ENCODE assay signal across 30 mouse cellular contexts in the genomic region with DNA sequence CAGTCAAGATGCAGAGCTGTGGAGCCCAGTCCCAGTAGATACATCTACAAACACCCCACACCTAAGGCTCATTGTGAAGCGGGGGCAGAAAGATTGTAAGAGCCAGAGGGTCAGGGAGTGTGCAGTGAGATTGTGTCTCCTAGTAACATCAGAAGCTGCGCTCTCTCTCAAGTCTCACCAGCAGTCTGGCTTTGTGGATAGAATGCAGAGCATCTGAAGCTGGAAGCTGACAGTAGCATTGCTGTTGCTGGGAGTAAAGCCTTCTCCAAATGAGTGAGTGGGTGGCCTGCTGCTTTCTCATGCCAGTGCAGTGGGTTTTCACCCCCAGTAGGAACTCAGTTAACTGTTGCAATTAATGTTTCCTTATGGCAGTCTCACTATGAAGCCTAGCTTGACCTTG. TPM values are rescaled to one million over a fixed set of nuclear protein-coding genes. Genes with fewer than 3 reads are reported as not detected.
DNase-seq lines count a peak whose midpoint lies in the region; ATAC-seq lines count a peak whose summit lies in the region.
"Had no signal": no experiment of that assay in that cellular context is flagged by ENCODE, and none has a peak within 500 bp of the region (broad histone marks: within the 10 kb centered on the region; RNA-seq: fewer than 3 reads in every experiment).

No protein-coding gene starts in this region.

- peaks cover 5% of the 10 kb centered on the region; the same call in 1 of the 2 replicates for H3K36me3 ChIP-seq in heart, embryonic 13.5 days
- peaks cover 8% of the 10 kb centered on the region; the same call in 1 of the 2 replicates for H3K36me3 ChIP-seq in hindbrain, embryonic 13.5 days
- peaks cover 10% of the 10 kb centered on the region; the same call in 1 of the 2 replicates for H3K36me3 ChIP-seq in hindbrain, embryonic 12.5 days

- H3K4me1 ChIP-seq in heart, embryonic 13.5 days = peaks cover 74% of the 10 kb centered on the region
- peaks cover 37% of the 10 kb centered on the region for H3K4me1 ChIP-seq in hindbrain, embryonic 13.5 days (replicated peaks)
- H3K4me1 ChIP-seq in hindbrain, embryonic 12.5 days = no peaks in the 10 kb centered on the region
- H3K4me1 ChIP-seq: limb, embryonic 10.5 days had no signal

- DNase-seq in frontal cortex, adult 2 months (ENCODE audit: extremely low spot score in 1 of 2, low spot score in 1 of 2) = no peak
- no peak for DNase-seq in heart, postnatal 25 days (ENCODE audit: low spot score)
- no peak for DNase-seq in lung, postnatal 36 days
- DNase-seq: adrenal gland, adult 2 months; adrenal gland, postnatal 36 days; cerebellum, adult 2 months; cerebellum, postnatal 14 days; gastrocnemius, postnatal 10 days; kidney, adult 9 months; kidney, postnatal 10 days; lung, adult 2 months; lung, postnatal 10 days; thymus, adult 2 months; thymus, postnatal 36 days had no signal

- intact Hi-C loops in heart, postnatal 25 days (cut with DNase I) = no loop called here

- ATAC-seq in frontal cortex, adult (ENCODE audit: low TSS enrichment) = peak; percentile 62
- no peak for ATAC-seq in heart, embryonic 13.5 days (ENCODE audit: extremely low read depth, insufficient number of reproducible peaks, low FRiP score, low TSS enrichment)
- ATAC-seq in hindbrain, embryonic 13.5 days (ENCODE audit: low FRiP score) = no peak
- no peak for ATAC-seq in hindbrain, embryonic 12.5 days (ENCODE audit: low FRiP score)
- ATAC-seq in megakaryocyte-erythroid progenitor cell, adult 5-6 weeks (replicated peaks; ENCODE audit: low FRiP score, low TSS enrichment, poor library complexity, severe bottlenecking) = peak; percentile 39; the same call in 1 of the 2 replicates
- ATAC-seq: activated CD4-positive, CD25-positive, alpha-beta regulatory T cell, adult 4 months; forebrain, embryonic 16.5 days; intestine, postnatal 0 days had no signal

- peak overlapping the region; percentile 70 for H3K27ac ChIP-seq in heart, embryonic 13.5 days (replicated peaks)
- peak overlapping the region; percentile 4; the same call in 1 of the 2 replicates for H3K27ac ChIP-seq in hindbrain, embryonic 13.5 days
- no peak overlapping the region for H3K27ac ChIP-seq in hindbrain, embryonic 12.5 days
- H3K27ac ChIP-seq: hindbrain, embryonic 14.5 days; limb, embryonic 10.5 days; limb, embryonic 15.5 days; liver, embryonic 14.5 days; neural tube, embryonic 13.5 days had no signal

- H3K9me3 ChIP-seq in heart, embryonic 13.5 days = no peaks in the 10 kb centered on the region
- H3K9me3 ChIP-seq in hindbrain, embryonic 13.5 days = no peaks in the 10 kb centered on the region
- H3K9me3 ChIP-seq in hindbrain, embryonic 12.5 days (replicated peaks) = no peaks in the 10 kb centered on the region
- H3K9me3 ChIP-seq: limb, embryonic 10.5 days; limb, embryonic 15.5 days; neural tube, embryonic 13.5 days had no signal

- peak overlapping the region; percentile 4; the same call in 1 of the 2 replicates for H3K4me2 ChIP-seq in heart, embryonic 13.5 days
- no peak overlapping the region for H3K4me2 ChIP-seq in hindbrain, embryonic 13.5 days
- no peak overlapping the region for H3K4me2 ChIP-seq in hindbrain, embryonic 12.5 days (replicated peaks)
- H3K4me2 ChIP-seq: hindbrain, embryonic 14.5 days; limb, embryonic 15.5 days; midbrain, embryonic 11.5 days; neural tube, embryonic 13.5 days had no signal

- H3K9ac ChIP-seq in heart, embryonic 13.5 days = no peak overlapping the region; the same call in 1 of the 2 replicates
- no peak overlapping the region for H3K9ac ChIP-seq in hindbrain, embryonic 13.5 days
- H3K9ac ChIP-seq in hindbrain, embryonic 12.5 days = no peak overlapping the region
- H3K9ac ChIP-seq: hindbrain, embryonic 14.5 days; limb, embryonic 15.5 days; liver, embryonic 14.5 days; neural tube, embryonic 13.5 days had no signal

- H3K4me3 ChIP-seq in heart, embryonic 13.5 days = no peak overlapping the region
- H3K4me3 ChIP-seq in hindbrain, embryonic 13.5 days = no peak overlapping the region
- no peak overlapping the region for H3K4me3 ChIP-seq in hindbrain, embryonic 12.5 days
- H3K4me3 ChIP-seq: erythroblast, embryonic 14.5 days; limb, embryonic 10.5 days; limb, embryonic 15.5 days; neural tube, embryonic 13.5 days had no signal

- no peaks in the 10 kb centered on the region for H3K27me3 ChIP-seq in heart, embryonic 13.5 days (replicated peaks)
- no peaks in the 10 kb centered on the region for H3K27me3 ChIP-seq in hindbrain, embryonic 13.5 days
- H3K27me3 ChIP-seq in hindbrain, embryonic 12.5 days = no peaks in the 10 kb centered on the region
- H3K27me3 ChIP-seq: CH12.LX; limb, embryonic 15.5 days; neural tube, embryonic 13.5 days had no signal

- 40% methylated on average over 2 of the region's 2 CpGs for whole genome bisulfite sequencing in heart, embryonic 13.5 days
- 93% methylated on average over 2 of the region's 2 CpGs for WGBS in hindbrain, embryonic 13.5 days
- 100% methylated on average over 2 of the region's 2 CpGs for WGBS in hindbrain, embryonic 12.5 days

RNA-seq across cellular contexts. Expression of a gene that starts 25.3 kb away (rescaled TPM):
- 44.6 and 45.3 TPM in 2 replicates for polyA plus RNA-seq in frontal cortex, adult 2 months (2012; rRNA removed)
- 36.7 and 39.3 TPM in 2 replicates for polyA plus RNA-seq in heart, embryonic 13.5 days (2015; fragmentation: Nextera tagmentation; extraction: Ambion mirVana)
- total RNA-seq in heart, postnatal 25 days (2021) = 10 to 100 TPM; 52.7 to 55.2 TPM
- polyA plus RNA-seq in hindbrain, embryonic 13.5 days (2015; fragmentation: Nextera tagmentation; extraction: Ambion mirVana) = 156 and 157 TPM in 2 replicates
- 139 and 145 TPM in 2 replicates for polyA plus RNA-seq in hindbrain, embryonic 12.5 days (2016; fragmentation: Nextera tagmentation; extraction: Ambion mirVana)
- 34.1 and 54.9 TPM in 2 replicates for total RNA-seq in megakaryocyte-erythroid progenitor cell, adult 5-6 weeks (2014; fragmentation: Nextera tagmentation)
- 31.8 and 44.1 TPM in 2 replicates for total RNA-seq in megakaryocyte-erythroid progenitor cell, adult 5-6 weeks (2017)

Comparison
In these comparisons a context has a peak if more than half of its experiments do, and no peak if none do; other contexts are left out.
1. ATAC-seq: peak in frontal cortex, adult (single experiment) and megakaryocyte-erythroid progenitor cell, adult 5-6 weeks (single experiment); none in heart, embryonic 13.5 days (single experiment), hindbrain, embryonic 13.5 days (single experiment) and hindbrain, embryonic 12.5 days (single experiment).